In genomic region chr1:52142117-52142516, GRCm38 (mm10) we compare ENCODE assay signal across 21 mouse cellular contexts. TPM values are rescaled to one million over a fixed set of nuclear protein-coding genes. Genes with fewer than 3 reads are reported as not detected.
A peak's percentile ranks its signal among the peaks of the same experiment; 100 is the strongest.
DNase-seq lines count a peak whose midpoint lies in the region; ATAC-seq and TF ChIP-seq lines count a peak whose summit lies in the region.
"Had no signal": no experiment of that assay in that cellular context is flagged by ENCODE, and none has a peak within 500 bp of the region (broad histone marks: within the 10 kb centered on the region; RNA-seq: fewer than 3 reads in every experiment).

No protein-coding gene starts in this region.

- no peak for TF ChIP-seq RAD21 in CH12.LX (IDR thresholded peaks at IDR 0.05; ENCODE audit: low read depth, low read length)

- dilution Hi-C loops in CH12.LX (cut with MboI; ENCODE audit: extremely low pct_ligation_motif_present, extremely low pct_unique_long_range_greater_than_20kb, low sequenced_read_pairs) = no loop called here

- no peaks in the 10 kb centered on the region for H3K36me3 ChIP-seq in forebrain, embryonic 11.5 days (ENCODE audit: control insufficient read depth, insufficient read depth, low read length)
- peaks cover 9% of the 10 kb centered on the region; the same call in 1 of the 2 replicates for H3K36me3 ChIP-seq in forebrain, embryonic 12.5 days (replicated peaks)
- H3K36me3 ChIP-seq in heart, embryonic 13.5 days = peaks cover 56% of the 10 kb centered on the region
- H3K36me3 ChIP-seq in heart, adult 2 months (ENCODE audit: control insufficient read depth, insufficient read depth, low read length) = no peaks in the 10 kb centered on the region; the same call in 1 of the 2 replicates
- H3K36me3 ChIP-seq in CH12.LX (replicated peaks in 1 of 2; ENCODE audit: control insufficient read depth in 1 of 2, insufficient read depth in 1 of 2, low read length in 1 of 2) = peaks cover 79 to 80% of the 10 kb centered on the region in 2 experiments
- H3K36me3 ChIP-seq: embryonic facial prominence, embryonic 12.5 days; hindbrain, embryonic 13.5 days had no signal

- H3K9me3 ChIP-seq in forebrain, embryonic 11.5 days (ENCODE audit: control insufficient read depth, low read length) = no peaks in the 10 kb centered on the region
- no peaks in the 10 kb centered on the region for H3K9me3 ChIP-seq in forebrain, embryonic 12.5 days
- no peaks in the 10 kb centered on the region for H3K9me3 ChIP-seq in heart, embryonic 13.5 days
- H3K9me3 ChIP-seq in CH12.LX (replicated peaks; ENCODE audit: low read length) = no peaks in the 10 kb centered on the region
- H3K9me3 ChIP-seq: embryonic facial prominence, embryonic 12.5 days; forebrain, embryonic 13.5 days; heart, embryonic 15.5 days; hindbrain, embryonic 13.5 days had no signal

- 77% methylated on average over 4 of the region's 4 CpGs for WGBS in forebrain, embryonic 11.5 days
- 84% methylated on average over 4 of the region's 4 CpGs for WGBS in forebrain, embryonic 12.5 days
- 62% methylated on average over 4 of the region's 4 CpGs for WGBS in heart, embryonic 13.5 days
- whole genome bisulfite sequencing in heart, adult 2 months = 78% methylated on average over 4 of the region's 4 CpGs

- intact Hi-C loops in heart, adult 2 months (cut with DNase I) = loop anchor here (10.0 kb wide), 1 partner anchor 493 kb away; the partner anchor contains the start of gene Nemp2

- no peak for ATAC-seq in forebrain, embryonic 11.5 days (replicated peaks; ENCODE audit: low FRiP score)
- no peak for ATAC-seq in forebrain, embryonic 12.5 days (ENCODE audit: low FRiP score)
- ATAC-seq in heart, embryonic 13.5 days (ENCODE audit: extremely low read depth, insufficient number of reproducible peaks, low FRiP score, low TSS enrichment) = no peak
- peak; percentile 58 for ATAC-seq in megakaryocyte, adult 5-6 weeks (ENCODE audit: poor library complexity, severe bottlenecking)
- ATAC-seq: CD4-positive, CD25-positive, alpha-beta regulatory T cell, adult 4 months; forebrain, embryonic 13.5 days; forebrain, postnatal 0 days; hindbrain, postnatal 0 days had no signal

- TF ChIP-seq CTCF in heart, adult 2 months (IDR thresholded peaks at IDR 0.05) = no peak
- TF ChIP-seq CTCF in CH12.LX (conservative IDR thresholded peaks at IDR 0.05 in 1 of 2, IDR thresholded peaks at IDR 0.05 in 1 of 2; ENCODE audit: low read depth in 2 of 2, low read length in 2 of 2) = no peak

- no peaks in the 10 kb centered on the region for H3K79me2 ChIP-seq in heart, adult 2 months (replicated peaks; ENCODE audit: control insufficient read depth, insufficient read depth, low read length)
- H3K79me2 ChIP-seq in CH12.LX (replicated peaks; ENCODE audit: control insufficient read depth, extremely low read depth, insufficient read depth, poor library complexity, severe bottlenecking) = 0 out of 2 replicates have a peak, but pooled peaks cover 2% of the 10 kb centered on the region

- TF ChIP-seq EP300 in heart, adult 2 months (IDR thresholded peaks at IDR 0.05; ENCODE audit: insufficient read depth, low read depth, low read length) = no peak
- no peak for TF ChIP-seq EP300 in CH12.LX (IDR thresholded peaks at IDR 0.05; ENCODE audit: low read length)

- H3K27ac ChIP-seq in forebrain, embryonic 11.5 days (ENCODE audit: low read depth, low read length) = no peak overlapping the region
- H3K27ac ChIP-seq in forebrain, embryonic 12.5 days = no peak overlapping the region
- 0 out of 2 replicates have a peak overlapping the region, but pooled peaks have one; percentile 25 for H3K27ac ChIP-seq in heart, embryonic 13.5 days (replicated peaks)
- no peak overlapping the region for H3K27ac ChIP-seq in heart, adult 2 months
- peak overlapping the region; percentile 90 for H3K27ac ChIP-seq in CH12.LX (ENCODE audit: insufficient read depth, low read depth)
- H3K27ac ChIP-seq: embryonic facial prominence, embryonic 12.5 days; forebrain, embryonic 13.5 days; gastrocnemius, adult 2 months; heart, embryonic 15.5 days; hindbrain, embryonic 13.5 days; hindbrain, postnatal 0 days had no signal

- DNase-seq in forebrain, embryonic 11.5 days (ENCODE audit: low spot score) = peak; percentile 35
- no peak for DNase-seq in heart, adult 2 months
- no peak for DNase-seq in CH12.LX (ENCODE audit: extremely low read depth)
- no peak for DNase-seq in frontal cortex, postnatal 10 days (ENCODE audit: low spot score in 2 of 2)
- DNase-seq: B cell, adult 2 months; cerebellum, adult 11-12 months; cerebellum, adult 9-10 months; cerebellum, postnatal 25 days; forebrain, postnatal 0 days; gastrocnemius, adult 2 months; gastrocnemius, postnatal 25 days; heart, adult 18-20 months had no signal

- H3K9ac ChIP-seq in forebrain, embryonic 11.5 days (ENCODE audit: low read length) = no peak overlapping the region
- H3K9ac ChIP-seq in forebrain, embryonic 12.5 days = no peak overlapping the region
- H3K9ac ChIP-seq in heart, embryonic 13.5 days = 0 out of 2 replicates have a peak overlapping the region, but pooled peaks have one; percentile 1
- no peak overlapping the region for H3K9ac ChIP-seq in heart, adult 2 months (ENCODE audit: low read depth, low read length)
- H3K9ac ChIP-seq in CH12.LX (ENCODE audit: insufficient read depth, low read depth) = peak overlapping the region; percentile 13; the same call in 1 of the 2 replicates
- H3K9ac ChIP-seq: embryonic facial prominence, embryonic 12.5 days; forebrain, embryonic 13.5 days; forebrain, postnatal 0 days; heart, embryonic 15.5 days; hindbrain, embryonic 13.5 days had no signal

- H3K27me3 ChIP-seq in forebrain, embryonic 11.5 days (ENCODE audit: control insufficient read depth, insufficient read depth, low read length) = no peaks in the 10 kb centered on the region
- H3K27me3 ChIP-seq in forebrain, embryonic 12.5 days = no peaks in the 10 kb centered on the region
- no peaks in the 10 kb centered on the region for H3K27me3 ChIP-seq in heart, embryonic 13.5 days (replicated peaks)
- H3K27me3 ChIP-seq in heart, adult 2 months (ENCODE audit: control insufficient read depth, insufficient read depth, low read length) = no peaks in the 10 kb centered on the region
- no peaks in the 10 kb centered on the region for H3K27me3 ChIP-seq in CH12.LX (replicated peaks)
- H3K27me3 ChIP-seq: embryonic facial prominence, embryonic 12.5 days; forebrain, embryonic 13.5 days; heart, embryonic 15.5 days; hindbrain, embryonic 13.5 days had no signal

- no peak overlapping the region for H3K4me2 ChIP-seq in forebrain, embryonic 11.5 days (ENCODE audit: low read depth, low read length, severe bottlenecking)
- no peak overlapping the region for H3K4me2 ChIP-seq in forebrain, embryonic 12.5 days
- no peak overlapping the region for H3K4me2 ChIP-seq in heart, embryonic 13.5 days
- H3K4me2 ChIP-seq in CH12.LX (ENCODE audit: insufficient read depth, low read depth, poor library complexity, severe bottlenecking) = 0 out of 2 replicates have a peak overlapping the region, but pooled peaks have one; percentile 38
- H3K4me2 ChIP-seq: embryonic facial prominence, embryonic 12.5 days; forebrain, embryonic 13.5 days; heart, embryonic 15.5 days; hindbrain, embryonic 13.5 days had no signal

- in situ Hi-C loops in CH12.LX (cut with MboI; ENCODE audit: low pct_ligation_motif_present, low pct_unique_long_range_greater_than_20kb, low sequenced_read_pairs) = no loop called here

- no peak for TF ChIP-seq POLR2A in heart, adult 2 months (IDR thresholded peaks at IDR 0.05; ENCODE audit: insufficient read depth, low read depth, low read length)
- peak; percentile 26; the same call in 1 of the 2 replicates for TF ChIP-seq POLR2A in CH12.LX (IDR thresholded peaks at IDR 0.05; ENCODE audit: low read depth, low read length)

- H3K4me1 ChIP-seq in forebrain, embryonic 11.5 days (replicated peaks; ENCODE audit: control insufficient read depth, insufficient read depth, low read length) = no peaks in the 10 kb centered on the region
- H3K4me1 ChIP-seq in forebrain, embryonic 12.5 days = peaks cover 3% of the 10 kb centered on the region; the same call in 1 of the 2 replicates
- peaks cover 21% of the 10 kb centered on the region for H3K4me1 ChIP-seq in heart, embryonic 13.5 days
- no peaks in the 10 kb centered on the region for H3K4me1 ChIP-seq in heart, adult 2 months (ENCODE audit: control insufficient read depth, insufficient read depth, low read length)
- peaks cover 29 to 83% of the 10 kb centered on the region in 2 experiments for H3K4me1 ChIP-seq in CH12.LX (ENCODE audit: control insufficient read depth in 1 of 2, insufficient read depth in 2 of 2)
- H3K4me1 ChIP-seq: embryonic facial prominence, embryonic 12.5 days; forebrain, embryonic 13.5 days had no signal

- no peak overlapping the region for H3K4me3 ChIP-seq in forebrain, embryonic 11.5 days (ENCODE audit: low read depth, low read length)
- H3K4me3 ChIP-seq in forebrain, embryonic 12.5 days (replicated peaks) = no peak overlapping the region
- no peak overlapping the region for H3K4me3 ChIP-seq in heart, embryonic 13.5 days
- no peak overlapping the region for H3K4me3 ChIP-seq in heart, adult 2 months
- H3K4me3 ChIP-seq in CH12.LX (replicated peaks in 1 of 3; ENCODE audit: low read depth in 2 of 3, low read length in 2 of 3, poor library complexity in 1 of 3) = no peak overlapping the region
- H3K4me3 ChIP-seq: embryonic facial prominence, embryonic 12.5 days; forebrain, embryonic 13.5 days; gastrocnemius, adult 2 months; heart, embryonic 15.5 days; hindbrain, embryonic 13.5 days had no signal

TF ChIP-seq in CH12.LX, 34 proteins besides CTCF, POLR2A, EP300 and RAD21 (continues in another document):
- TF ChIP-seq SMC3 (IDR thresholded peaks at IDR 0.05; ENCODE audit: low read depth, low read length) (no peak), BHLHE40 (IDR thresholded peaks at IDR 0.05; ENCODE audit: low read depth, low read length) (peak; percentile 21; the same call in 1 of the 2 replicates), MAFK (IDR thresholded peaks at IDR 0.05; ENCODE audit: insufficient replicate concordance, low read length) (no peak), RCOR1 (conservative IDR thresholded peaks at IDR 0.05; ENCODE audit: low read depth, low read length) (no peak), GABPA (IDR thresholded peaks at IDR 0.05; ENCODE audit: insufficient replicate concordance, low read depth, low read length) (no peak), POLR2AphosphoS2 (IDR thresholded peaks at IDR 0.05; ENCODE audit: low read depth, low read length) (no peak), ZMIZ1 (IDR thresholded peaks at IDR 0.05; ENCODE audit: low read depth, low read length) (no peak), CHD2 (IDR thresholded peaks at IDR 0.05; ENCODE audit: low read length) (no peak)

RNA-seq across cellular contexts. Expression of gene Stat1, which starts 22.9 kb away (rescaled TPM):
- polyA plus RNA-seq in forebrain, embryonic 11.5 days (2014; fragmentation: Nextera tagmentation; extraction: Ambion mirVana) = 15.6 and 17.4 TPM in 2 replicates
- 14.7 and 15.4 TPM in 2 replicates for polyA plus RNA-seq in forebrain, embryonic 12.5 days (2016; fragmentation: Nextera tagmentation; extraction: Ambion mirVana)
- 27.2 and 31.9 TPM in 2 replicates for polyA plus RNA-seq in heart, embryonic 13.5 days (2015; fragmentation: Nextera tagmentation; extraction: Ambion mirVana)
- total RNA-seq in heart, adult 2 months (2021) = 10 to 100 TPM; 27.7 to 30.6 TPM
- polyA plus RNA-seq in heart, adult 2 months (2012; rRNA removed) = 24.1 and 29.8 TPM in 2 replicates
- total RNA-seq in CH12.LX (2012; rRNA removed) (119 and 143 TPM in 2 replicates), CH12.LX (2014; rRNA removed) (179 and 190 TPM in 2 replicates)
- 94.6 and 101 TPM in 2 replicates for polyA plus RNA-seq in CH12.LX (2012; ENCODE audit: insufficient read length, low read depth)
- total RNA-seq in megakaryocyte, adult 5-6 weeks (2015) = 137 and 153 TPM in 2 replicates
- 137 and 148 TPM in 2 replicates for total RNA-seq in megakaryocyte, adult 5-6 weeks (2017)

Comparison
In these comparisons a context has a peak if more than half of its experiments do, and no peak if none do; other contexts are left out.
1. H3K27ac ChIP-seq: peak in heart, embryonic 13.5 days (single experiment) and CH12.LX (single experiment); none in forebrain, embryonic 11.5 days (single experiment), forebrain, embryonic 12.5 days (single experiment) and heart, adult 2 months (single experiment).
2. H3K9ac ChIP-seq: peak in heart, embryonic 13.5 days (single experiment) and CH12.LX (single experiment); none in forebrain, embryonic 11.5 days (single experiment), forebrain, embryonic 12.5 days (single experiment) and heart, adult 2 months (single experiment).